ENCODE assay signal across 18 mouse cellular contexts in genomic region chr9:62537941-62538340, GRCm38 (mm10). TPM values are rescaled to one million over a fixed set of nuclear protein-coding genes. Genes with fewer than 3 reads are reported as not detected.
A peak's percentile ranks its signal among the peaks of the same experiment; 100 is the strongest.
DNase-seq lines count a peak whose midpoint lies in the region; ATAC-seq lines count a peak whose summit lies in the region.
"Had no signal": no experiment of that assay in that cellular context is flagged by ENCODE, and none has a peak within 500 bp of the region (broad histone marks: within the 10 kb centered on the region; RNA-seq: fewer than 3 reads in every experiment).

No protein-coding gene starts in this region.

- WGBS in neural tube, embryonic 13.5 days = 72% methylated on average over 6 of the region's 6 CpGs

- no peak for ATAC-seq in neural tube, embryonic 13.5 days (ENCODE audit: low read depth)
- ATAC-seq: hindbrain, embryonic 16.5 days; intestine, postnatal 0 days had no signal

- no peak overlapping the region for H3K9ac ChIP-seq in neural tube, embryonic 13.5 days
- H3K9ac ChIP-seq: kidney, embryonic 15.5 days; limb, embryonic 15.5 days; liver, embryonic 15.5 days; stomach, embryonic 15.5 days had no signal

- H3K36me3 ChIP-seq in neural tube, embryonic 13.5 days = no peaks in the 10 kb centered on the region
- H3K36me3 ChIP-seq: forebrain, embryonic 10.5 days; heart, embryonic 13.5 days; kidney, embryonic 15.5 days; limb, embryonic 15.5 days; liver, embryonic 15.5 days; stomach, embryonic 15.5 days had no signal

- H3K27ac ChIP-seq in neural tube, embryonic 13.5 days (replicated peaks) = peak overlapping the region; percentile 98; the same call in 1 of the 2 replicates
- H3K27ac ChIP-seq: heart, embryonic 13.5 days; limb, embryonic 15.5 days; liver, embryonic 15.5 days had no signal

- H3K4me3 ChIP-seq in neural tube, embryonic 13.5 days = no peak overlapping the region
- H3K4me3 ChIP-seq: liver, embryonic 15.5 days; stomach, embryonic 15.5 days had no signal

- no peaks in the 10 kb centered on the region for H3K9me3 ChIP-seq in neural tube, embryonic 13.5 days
- H3K9me3 ChIP-seq: forebrain, embryonic 10.5 days; heart, embryonic 13.5 days; kidney, embryonic 15.5 days; limb, embryonic 15.5 days; liver, embryonic 15.5 days; stomach, embryonic 15.5 days had no signal

- H3K4me1 ChIP-seq in neural tube, embryonic 13.5 days (replicated peaks) = peaks cover 91% of the 10 kb centered on the region
- H3K4me1 ChIP-seq: liver, embryonic 15.5 days had no signal

- no peaks in the 10 kb centered on the region for H3K27me3 ChIP-seq in neural tube, embryonic 13.5 days
- H3K27me3 ChIP-seq: stomach, embryonic 15.5 days had no signal

- H3K4me2 ChIP-seq in neural tube, embryonic 13.5 days = no peak overlapping the region
- H3K4me2 ChIP-seq: liver, embryonic 15.5 days had no signal

- peak; percentile 43 for DNase-seq in kidney, postnatal 10 days
- no peak for DNase-seq in kidney, postnatal 4 days
- DNase-seq in neural tube, embryonic 10.5 days (ENCODE audit: extremely low spot score, low spot score) = no peak
- peak; percentile 55 to 58 for DNase-seq in thymus, postnatal 10 days (ENCODE audit: low spot score in 2 of 2)
- DNase-seq in thymus, postnatal 4 days = peak; percentile 66
- DNase-seq in heart, adult 8-10 months (ENCODE audit: low spot score) = no peak
- DNase-seq: adrenal gland, adult 8-10 months; embryo, embryonic 11 days; layer of hippocampus, postnatal 36 days had no signal

RNA-seq across cellular contexts. Expression of gene Coro2b, which starts 1.1 kb away (rescaled TPM):
- 41.5 and 43.8 TPM in 2 replicates for polyA plus RNA-seq in neural tube, embryonic 13.5 days (2015; fragmentation: Nextera tagmentation; extraction: Ambion mirVana)
- total RNA-seq in heart, adult 8-10 months (2022) = 10 to 100 TPM in 2 of 4 experiments, 1 to 10 TPM in 2; 8.6 to 12.9 (median 10.1) TPM

Comparison
In these comparisons a context has a peak if more than half of its experiments do, and no peak if none do; other contexts are left out.
1. DNase-seq: peak in kidney, postnatal 10 days (single experiment), thymus, postnatal 10 days (2 of 2) and thymus, postnatal 4 days (single experiment); none in kidney, postnatal 4 days (0 of 2), neural tube, embryonic 10.5 days (single experiment) and heart, adult 8-10 months (single experiment).